Mouse (Mus musculus): ENCODE results near the gene Igfbp4.

Gene Igfbp4

GRCm38 (mm10) chr11:99041051-99041729 lies at the start of gene Igfbp4:
Gene Igfbp4 (plus strand): TSS chr11:99041244.
- peak; percentile 73 to 74 for DNase-seq

GRCm38 (mm10) chr11:98995987-98996386 lies 45.1 kb upstream of the Igfbp4 start:
- DNase-seq = no peak

DNA sequence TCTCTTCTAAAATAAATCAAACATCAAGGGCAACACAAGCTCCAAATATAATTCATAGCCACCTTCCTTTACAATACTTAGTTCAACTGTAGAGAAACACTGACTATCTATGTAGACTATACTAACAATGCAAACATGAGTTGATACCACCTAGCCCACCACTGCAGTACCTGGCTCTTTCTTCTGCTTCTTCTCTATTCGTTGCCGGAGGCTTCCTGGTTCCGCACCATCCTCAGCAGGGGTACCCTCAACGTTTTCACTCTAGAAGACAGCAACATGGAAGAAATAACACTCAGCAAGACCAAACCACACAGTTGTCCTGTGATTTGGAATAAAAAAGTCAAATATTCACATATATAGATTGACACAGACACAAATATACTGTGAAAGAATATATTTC lies 43.4 kb upstream of the Igfbp4 start:
- DNase-seq = no peak

DNA sequence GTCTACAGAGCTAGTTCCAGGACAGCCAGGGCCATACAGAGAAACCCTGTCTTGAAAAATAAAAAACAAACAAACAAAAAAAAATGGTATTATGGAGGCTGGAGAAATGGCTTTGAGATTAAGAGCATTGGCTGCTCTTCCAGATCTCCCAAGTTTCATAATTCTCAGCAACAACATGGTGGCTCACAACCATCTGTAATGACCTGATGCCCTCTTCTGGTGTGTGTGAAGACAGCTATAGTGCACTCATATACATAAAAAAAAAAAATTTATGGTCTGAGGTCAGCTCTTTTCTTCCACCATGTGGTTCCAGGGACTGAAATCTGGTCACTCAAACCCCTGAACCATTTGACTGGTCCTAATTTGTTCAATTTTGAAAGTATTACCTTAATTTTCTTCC lies 42.3 kb upstream of the Igfbp4 start:
- no peak for DNase-seq

DNA sequence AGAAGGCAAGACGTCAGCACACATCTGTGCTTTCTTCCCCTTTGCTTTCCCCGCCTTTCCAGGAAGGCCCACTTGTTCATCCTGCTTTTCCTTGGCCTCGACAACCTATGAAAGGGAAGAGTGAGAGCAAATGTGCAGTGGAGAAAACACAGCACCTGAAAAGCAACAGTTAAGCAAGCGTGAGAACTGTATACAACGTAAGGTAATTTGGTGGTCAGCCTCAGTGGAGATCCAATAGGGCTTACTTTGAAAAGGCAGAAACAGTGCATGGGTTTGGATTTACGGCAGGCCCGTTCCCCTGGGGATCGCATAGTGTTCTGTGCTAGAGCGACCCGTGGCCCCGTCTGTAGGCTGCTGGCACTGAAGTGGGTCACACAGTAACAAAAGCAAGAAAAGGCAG lies 41.8 kb upstream of the Igfbp4 start:
- no peak for DNase-seq

DNA sequence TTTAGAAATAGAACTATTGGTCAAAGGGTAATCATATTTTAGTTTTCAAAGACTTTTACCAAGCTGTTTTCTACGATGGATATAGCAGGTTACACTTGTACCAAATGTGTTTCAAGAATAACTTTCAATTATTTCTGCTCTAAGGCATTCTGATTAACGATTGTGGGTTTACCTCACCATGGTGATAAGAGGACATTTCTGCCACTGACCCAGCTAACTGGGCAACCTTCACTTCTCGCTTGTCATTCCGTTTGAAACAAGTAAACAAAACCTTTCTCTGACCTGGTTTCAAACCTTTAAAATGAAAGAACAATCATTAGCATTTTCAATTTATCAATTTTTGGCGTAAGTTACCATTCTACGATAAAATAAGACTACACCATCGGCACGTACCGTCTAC lies 34.3 kb upstream of the Igfbp4 start:
- no peak for DNase-seq

GRCm38 (mm10) chr11:99010124-99010523 lies 30.9 kb upstream of the Igfbp4 start:
- no peak for DNase-seq

- no peak for DNase-seq
These were observed 30.3 kb upstream of the Igfbp4 start for GRCm38 (mm10) chr11:99010706-99011105.

GRCm38 (mm10) chr11:99013856-99014255 lies 27.2 kb upstream of the Igfbp4 start:
- DNase-seq = no peak

- no peak for DNase-seq
These were observed 21.2 kb upstream of the Igfbp4 start for GRCm38 (mm10) chr11:99019844-99020243.

DNA sequence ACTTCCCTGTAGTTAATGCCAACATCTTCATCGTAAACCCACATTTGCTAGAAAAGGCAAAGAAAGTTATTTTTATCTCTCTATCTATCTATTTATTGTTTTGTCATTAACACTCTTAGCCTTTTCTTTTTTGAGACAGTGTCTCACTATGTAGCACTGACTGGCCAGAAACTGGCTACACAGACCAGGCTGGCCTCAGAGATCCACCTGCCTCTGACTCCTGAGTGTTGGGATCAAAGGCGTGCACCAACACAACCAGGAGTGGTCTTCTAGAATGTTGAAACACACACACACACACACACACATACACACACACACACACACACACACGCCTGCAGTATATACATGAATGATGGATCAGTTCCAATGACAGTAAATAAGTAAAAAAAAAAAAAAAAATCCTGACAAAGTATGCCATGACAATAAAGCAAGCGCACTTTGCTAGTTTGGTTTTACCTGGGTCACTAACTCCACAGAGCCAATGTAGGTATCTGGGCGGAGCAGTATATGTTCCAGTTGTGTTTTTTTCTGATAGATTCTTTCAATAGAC lies 18.6 kb upstream of the Igfbp4 start:
- DNase-seq = no peak

GRCm38 (mm10) chr11:99023094-99023493 lies 17.9 kb upstream of the Igfbp4 start:
- no peak for DNase-seq

DNA sequence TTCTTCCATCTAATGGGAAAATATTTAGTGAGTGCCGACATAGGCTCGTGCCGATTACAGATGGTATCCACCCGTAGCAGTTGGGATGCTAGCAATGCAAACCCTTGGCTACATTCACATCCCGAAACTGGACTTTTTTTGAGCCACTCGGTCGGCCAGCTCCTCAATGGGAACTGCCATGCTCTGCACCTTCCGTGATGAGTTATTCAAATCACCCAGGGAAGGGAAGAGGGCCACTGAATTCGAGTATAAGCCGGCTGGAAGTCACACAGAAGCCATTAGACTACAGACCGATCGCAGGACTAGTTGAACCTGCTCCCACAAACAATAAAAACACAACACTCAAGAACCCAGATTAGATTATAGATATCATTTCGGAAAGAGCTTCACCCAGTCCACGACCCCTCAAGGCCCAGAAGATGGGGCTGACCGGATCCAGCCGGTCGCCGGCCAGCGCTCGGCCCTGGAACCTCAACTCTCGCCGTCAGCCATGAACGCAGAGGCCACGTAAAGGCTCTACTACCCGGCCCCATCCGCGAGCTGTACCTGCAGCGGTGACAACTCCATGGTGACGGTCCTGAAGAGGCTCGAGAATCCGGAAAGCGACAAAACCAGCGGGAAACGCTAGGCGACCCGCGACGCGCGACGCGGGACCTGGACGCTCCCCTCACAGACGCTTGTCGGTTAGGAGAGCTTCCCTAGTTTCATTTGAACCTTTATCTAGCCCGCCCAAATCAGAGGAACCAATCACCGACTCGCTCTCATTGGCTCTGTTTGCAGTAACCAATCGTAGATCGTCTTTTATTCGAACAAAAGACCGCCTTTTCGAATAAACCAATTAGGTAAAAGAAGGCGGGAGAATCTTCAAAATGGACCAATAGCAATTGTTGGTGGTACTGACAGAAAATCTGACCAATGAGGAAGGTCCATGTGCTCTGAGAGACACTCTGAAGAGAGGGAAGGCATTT lies 17.3 kb upstream of the Igfbp4 start, which contains the start of gene Top2a:
Gene Top2a (minus strand): TSS at position 690 of the 968 bp plus-strand sequence.
- DNase-seq = peak; percentile 97 to 98

DNA sequence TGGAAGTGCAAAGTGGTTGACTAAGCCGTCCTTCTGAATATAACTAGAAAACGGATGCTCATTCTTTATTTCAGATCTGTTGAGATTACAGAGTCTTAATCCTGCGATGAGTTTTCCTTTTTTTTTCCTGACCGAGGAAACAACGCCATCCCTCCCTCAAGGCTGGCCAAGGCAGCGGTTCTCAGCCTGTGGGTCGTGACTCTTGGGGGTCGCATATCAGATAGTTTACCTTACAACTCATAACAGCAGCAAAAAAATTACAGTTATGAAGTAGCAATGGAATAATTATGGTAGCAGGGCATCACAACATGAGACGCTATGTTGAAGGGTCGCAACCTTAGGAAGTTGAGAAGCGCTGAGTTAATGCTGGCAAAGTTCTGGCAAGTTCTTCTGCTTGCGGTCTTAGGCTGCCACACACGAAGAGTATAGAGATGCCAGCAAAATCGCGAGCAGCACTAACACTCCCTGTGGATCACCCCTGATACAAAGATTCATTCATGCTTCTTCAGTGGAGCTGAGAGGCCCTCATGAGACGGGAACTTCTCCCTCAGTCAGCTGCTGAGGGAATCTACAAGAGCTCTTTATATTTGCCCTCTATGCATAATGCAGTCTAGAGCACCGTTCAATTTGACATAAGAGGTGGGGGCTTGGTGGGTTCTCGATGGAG lies 16.4 kb upstream of the Igfbp4 start:
- no peak for DNase-seq

DNA sequence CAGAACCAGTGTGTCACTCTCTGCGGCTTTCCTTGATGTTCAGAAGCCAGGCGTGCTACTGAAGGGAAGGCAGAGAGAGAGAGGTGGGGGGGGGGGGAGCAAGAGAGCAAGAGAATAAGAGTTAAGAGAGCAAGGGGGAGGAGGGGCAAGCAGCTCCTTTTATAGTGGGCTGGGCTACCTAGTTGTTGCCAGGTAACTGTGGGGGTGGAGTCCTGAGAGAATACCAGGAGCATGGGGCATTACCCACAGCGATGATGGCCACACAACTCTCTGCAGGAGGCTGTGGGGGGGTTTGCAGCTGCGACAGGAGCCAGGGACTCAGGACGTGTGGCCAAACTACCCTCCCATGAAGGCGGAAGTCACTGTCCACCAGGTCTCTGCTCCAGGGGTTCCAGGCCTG lies 15.2 kb upstream of the Igfbp4 start:
- DNase-seq = no peak

DNA sequence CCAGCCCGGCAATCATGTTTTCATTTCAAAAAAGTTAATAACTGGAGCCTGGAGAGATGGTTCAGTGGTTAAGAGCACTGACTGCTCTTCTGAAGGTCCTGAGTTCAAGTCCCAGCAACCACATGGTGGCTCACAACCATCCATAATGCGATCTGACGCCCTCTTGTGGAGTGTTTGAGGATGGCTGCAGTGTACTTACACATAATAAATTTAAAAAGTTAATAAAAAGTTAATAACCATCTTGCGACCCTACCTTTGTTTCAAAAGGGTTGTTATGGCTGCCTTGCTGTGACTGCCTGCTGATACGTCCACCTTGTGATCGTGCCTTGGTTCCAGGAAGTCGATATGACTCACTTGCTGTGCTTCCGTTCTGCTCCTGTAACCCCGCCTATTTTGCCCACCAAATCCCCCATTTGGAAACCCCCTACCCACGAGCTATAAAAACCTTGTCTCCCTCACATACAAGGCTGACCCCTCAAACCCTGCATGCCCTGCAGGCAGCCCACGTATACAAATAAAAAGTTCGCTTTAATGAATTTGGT lies 14.1 kb upstream of the Igfbp4 start:
- no peak for DNase-seq

DNA sequence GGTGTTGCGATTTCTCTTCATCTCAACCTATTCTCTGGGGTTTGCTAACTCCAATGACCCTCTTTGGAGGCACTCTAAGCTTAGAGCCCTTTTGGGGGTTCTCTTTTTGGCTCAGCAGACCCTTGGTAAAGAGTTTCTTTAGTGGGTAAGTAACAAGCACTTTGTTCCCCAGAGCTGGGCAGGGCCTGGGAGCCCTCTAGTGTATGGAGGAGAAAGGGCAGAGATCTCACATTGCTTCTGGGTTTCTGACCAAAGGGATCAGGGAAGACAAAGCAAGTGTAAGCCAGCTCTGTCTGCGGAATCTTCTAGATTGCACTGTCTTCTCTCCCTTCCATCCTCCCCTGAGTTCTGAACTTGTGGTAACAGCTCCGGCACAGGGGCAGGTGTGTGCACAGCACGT lies 5.7 kb upstream of the Igfbp4 start:
- DNase-seq = no peak

GRCm38 (mm10) chr11:99036254-99036653 lies 4.8 kb upstream of the Igfbp4 start:
- no peak for DNase-seq

- DNase-seq = peak; percentile 77 to 88
These were observed 1.3 kb upstream of the Igfbp4 start for GRCm38 (mm10) chr11:99039782-99040181.

DNA sequence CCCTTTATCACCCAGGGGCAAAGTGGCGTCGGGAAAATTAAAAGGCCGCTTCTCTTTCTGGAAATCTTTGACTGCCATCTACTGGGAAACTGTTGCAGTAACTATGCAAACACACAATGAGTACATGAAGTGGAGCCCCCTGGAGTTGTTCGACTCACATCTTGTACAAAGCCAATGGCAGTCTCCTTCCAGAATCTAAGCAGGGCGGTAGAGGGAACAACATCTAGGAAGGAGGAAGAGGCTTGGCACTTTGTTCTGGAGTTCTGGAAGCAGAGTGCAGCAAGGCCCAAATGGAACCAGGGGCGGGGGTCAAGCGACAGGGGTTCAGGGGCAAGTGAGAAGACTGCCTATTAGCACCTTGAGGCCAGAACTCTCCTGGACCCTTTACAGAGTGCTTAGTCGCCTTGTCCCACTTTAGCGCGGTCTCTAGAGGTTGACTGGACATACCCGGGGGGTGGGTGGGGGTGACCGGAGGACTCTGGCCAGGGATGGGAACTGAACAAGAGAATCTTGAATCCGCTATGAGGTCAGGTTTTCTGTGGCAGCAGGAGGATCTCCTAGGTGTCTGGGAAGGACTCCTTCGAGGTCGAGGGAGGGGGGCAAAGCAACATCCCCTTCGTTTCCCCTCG lies 584 bp upstream of the Igfbp4 start:
- peak in 1 of 2 experiments; percentile 45 for DNase-seq

DNA sequence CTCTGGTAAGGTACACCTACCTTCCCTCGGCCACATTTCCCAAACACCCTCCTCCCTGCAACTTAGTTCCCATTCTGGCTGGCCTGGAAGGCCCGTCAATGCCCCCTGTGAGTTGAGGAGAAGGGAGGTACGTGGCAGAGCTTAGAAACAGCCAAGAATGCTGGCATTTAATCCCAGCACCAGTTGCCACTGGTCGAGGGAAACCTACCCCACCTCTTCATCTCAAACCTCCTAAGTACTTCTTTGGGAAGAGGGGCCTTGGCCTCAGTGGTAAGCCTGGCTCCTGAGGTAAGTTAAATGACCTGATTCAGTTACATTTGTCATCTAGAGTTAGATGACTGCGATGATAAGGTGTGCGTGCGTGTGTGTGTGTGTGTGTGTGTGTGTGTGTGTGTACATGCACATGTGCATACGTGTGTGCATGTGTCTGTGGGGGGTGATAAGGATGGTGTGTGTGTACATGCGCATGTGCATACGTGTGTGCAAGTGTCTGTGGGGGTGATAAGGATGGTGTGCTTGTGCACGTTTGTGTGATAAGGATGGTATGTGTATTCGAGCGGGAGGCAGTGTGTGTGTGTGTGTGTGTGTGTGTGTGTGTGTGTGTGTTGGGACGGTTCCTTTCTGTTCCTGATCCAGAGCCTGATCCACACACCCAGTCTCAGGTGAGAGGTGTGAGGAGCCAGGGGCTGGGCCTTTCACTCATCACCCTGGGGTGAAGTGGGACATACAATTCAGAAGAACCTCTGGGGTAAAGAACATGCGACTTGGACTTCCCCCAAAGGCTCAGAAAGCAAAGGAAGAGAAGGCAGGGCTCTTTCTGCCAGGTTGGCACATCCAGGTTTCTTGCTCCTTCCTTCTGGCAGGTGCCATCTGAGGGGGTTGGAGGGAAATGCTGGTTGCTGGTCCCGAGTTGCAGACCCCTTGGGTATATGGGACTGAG lies 1.1 kb downstream of the Igfbp4 start:
- DNase-seq = no peak
